20 mouse cellular contexts compared by ENCODE assay signal in genomic region chr11:98285368-98285767, GRCm38 (mm10). TPM values are rescaled to one million over a fixed set of nuclear protein-coding genes. Genes with fewer than 3 reads are reported as not detected.
A peak's percentile ranks its signal among the peaks of the same experiment; 100 is the strongest.
DNase-seq lines count a peak whose midpoint lies in the region; ATAC-seq and TF ChIP-seq lines count a peak whose summit lies in the region.
"Had no signal": no experiment of that assay in that cellular context is flagged by ENCODE, and none has a peak within 500 bp of the region (broad histone marks: within the 10 kb centered on the region; RNA-seq: fewer than 3 reads in every experiment).

No protein-coding gene starts in this region.

- DNase-seq in midbrain, embryonic 11.5 days (ENCODE audit: low spot score, missing footprints): peak; percentile 87
- peak; percentile 39 for DNase-seq in brain, adult 2 months (ENCODE audit: low read depth, low spot score)
- no peak for DNase-seq in stomach, postnatal 0 days (ENCODE audit: low spot score)
- DNase-seq: cerebellum, postnatal 14 days; embryo, embryonic 11 days; gastrocnemius, postnatal 10 days; heart, adult 2 months; liver, embryonic 13.5 days; right cerebral cortex, postnatal 4 days; thymus, adult 18-20 months had no signal

- H3K4me2 ChIP-seq in hindbrain, embryonic 16.5 days (ENCODE audit: low read length): no peak overlapping the region
- no peak overlapping the region for H3K4me2 ChIP-seq in hindbrain, embryonic 12.5 days (replicated peaks)
- H3K4me2 ChIP-seq in midbrain, embryonic 11.5 days: no peak overlapping the region
- H3K4me2 ChIP-seq in midbrain, embryonic 13.5 days (replicated peaks): no peak overlapping the region
- H3K4me2 ChIP-seq in neural tube, embryonic 15.5 days: no peak overlapping the region
- no peak overlapping the region for H3K4me2 ChIP-seq in stomach, postnatal 0 days (replicated peaks; ENCODE audit: low read depth)
- H3K4me2 ChIP-seq: embryonic facial prominence, embryonic 15.5 days; kidney, embryonic 15.5 days; liver, embryonic 13.5 days; lung, embryonic 15.5 days had no signal

- no peaks in the 10 kb centered on the region for H3K27me3 ChIP-seq in hindbrain, embryonic 16.5 days (replicated peaks; ENCODE audit: control insufficient read depth, insufficient read depth, low read length)
- peaks cover 10% of the 10 kb centered on the region; the same call in 1 of the 2 replicates for H3K27me3 ChIP-seq in hindbrain, embryonic 12.5 days
- H3K27me3 ChIP-seq in midbrain, embryonic 11.5 days (ENCODE audit: control insufficient read depth, insufficient read depth, low read length): no peaks in the 10 kb centered on the region
- no peaks in the 10 kb centered on the region for H3K27me3 ChIP-seq in midbrain, embryonic 13.5 days
- H3K27me3 ChIP-seq in neural tube, embryonic 15.5 days (replicated peaks): no peaks in the 10 kb centered on the region
- no peaks in the 10 kb centered on the region for H3K27me3 ChIP-seq in stomach, postnatal 0 days (ENCODE audit: control insufficient read depth, insufficient read depth, low read length)
- H3K27me3 ChIP-seq: embryonic facial prominence, embryonic 15.5 days; lung, embryonic 15.5 days had no signal

- peaks cover 26% of the 10 kb centered on the region for H3K4me1 ChIP-seq in hindbrain, embryonic 16.5 days (ENCODE audit: control insufficient read depth, insufficient read depth, low read depth, low read length)
- H3K4me1 ChIP-seq in hindbrain, embryonic 12.5 days: peaks cover 18% of the 10 kb centered on the region
- H3K4me1 ChIP-seq in midbrain, embryonic 11.5 days (ENCODE audit: control insufficient read depth, insufficient read depth, low read length): no peaks in the 10 kb centered on the region; the same call in 1 of the 2 replicates
- H3K4me1 ChIP-seq in midbrain, embryonic 13.5 days (replicated peaks): peaks cover 47% of the 10 kb centered on the region
- H3K4me1 ChIP-seq in neural tube, embryonic 15.5 days: peaks cover 51% of the 10 kb centered on the region
- no peaks in the 10 kb centered on the region for H3K4me1 ChIP-seq in stomach, postnatal 0 days (replicated peaks; ENCODE audit: control insufficient read depth, insufficient read depth)

- no peak for ATAC-seq in hindbrain, embryonic 16.5 days
- ATAC-seq in hindbrain, embryonic 12.5 days (ENCODE audit: low FRiP score): no peak
- no peak for ATAC-seq in midbrain, embryonic 11.5 days (ENCODE audit: low FRiP score)
- ATAC-seq in midbrain, embryonic 13.5 days: no peak
- ATAC-seq in neural tube, embryonic 15.5 days (ENCODE audit: low FRiP score): no peak
- ATAC-seq in stomach, postnatal 0 days (ENCODE audit: low FRiP score, low TSS enrichment): no peak

- no peak overlapping the region for H3K9ac ChIP-seq in hindbrain, embryonic 16.5 days (ENCODE audit: low read depth, low read length)
- H3K9ac ChIP-seq in hindbrain, embryonic 12.5 days: no peak overlapping the region
- H3K9ac ChIP-seq in midbrain, embryonic 11.5 days (ENCODE audit: low read length): no peak overlapping the region
- no peak overlapping the region for H3K9ac ChIP-seq in midbrain, embryonic 13.5 days (replicated peaks)
- H3K9ac ChIP-seq in neural tube, embryonic 15.5 days (replicated peaks): no peak overlapping the region
- H3K9ac ChIP-seq in stomach, postnatal 0 days (ENCODE audit: low read length): no peak overlapping the region
- H3K9ac ChIP-seq: embryonic facial prominence, embryonic 15.5 days; kidney, embryonic 15.5 days; liver, embryonic 13.5 days; lung, embryonic 15.5 days had no signal

- no peaks in the 10 kb centered on the region for H3K36me3 ChIP-seq in hindbrain, embryonic 16.5 days (ENCODE audit: control insufficient read depth, insufficient read depth, low read length)
- peaks cover 3% of the 10 kb centered on the region; the same call in 1 of the 2 replicates for H3K36me3 ChIP-seq in hindbrain, embryonic 12.5 days
- H3K36me3 ChIP-seq in midbrain, embryonic 11.5 days (ENCODE audit: control insufficient read depth, insufficient read depth, low read length): no peaks in the 10 kb centered on the region
- 0 out of 2 replicates have a peak, but pooled peaks cover 3% of the 10 kb centered on the region for H3K36me3 ChIP-seq in midbrain, embryonic 13.5 days
- no peaks in the 10 kb centered on the region for H3K36me3 ChIP-seq in neural tube, embryonic 15.5 days
- H3K36me3 ChIP-seq in stomach, postnatal 0 days (ENCODE audit: control insufficient read depth, insufficient read depth, low read length): no peaks in the 10 kb centered on the region
- H3K36me3 ChIP-seq: limb, embryonic 10.5 days; liver, embryonic 13.5 days; lung, embryonic 15.5 days had no signal

- no peak for TF ChIP-seq EP300 in stomach, postnatal 0 days (optimal IDR thresholded peaks at IDR 0.05)

- WGBS in hindbrain, embryonic 16.5 days: 40% methylated on average over 2 of the region's 2 CpGs
- 49% methylated on average over 2 of the region's 2 CpGs for WGBS in hindbrain, embryonic 12.5 days
- WGBS in midbrain, embryonic 11.5 days: 40% methylated on average over 2 of the region's 2 CpGs
- 29% methylated on average over 2 of the region's 2 CpGs for WGBS in midbrain, embryonic 13.5 days
- WGBS in neural tube, embryonic 15.5 days: 43% methylated on average over 2 of the region's 2 CpGs
- WGBS in stomach, postnatal 0 days: 61% methylated on average over 2 of the region's 2 CpGs

- H3K9me3 ChIP-seq in hindbrain, embryonic 16.5 days (ENCODE audit: control insufficient read depth, low read length): no peaks in the 10 kb centered on the region
- no peaks in the 10 kb centered on the region for H3K9me3 ChIP-seq in hindbrain, embryonic 12.5 days (replicated peaks)
- no peaks in the 10 kb centered on the region for H3K9me3 ChIP-seq in midbrain, embryonic 11.5 days (ENCODE audit: control insufficient read depth, low read length)
- H3K9me3 ChIP-seq in midbrain, embryonic 13.5 days: no peaks in the 10 kb centered on the region
- no peaks in the 10 kb centered on the region for H3K9me3 ChIP-seq in neural tube, embryonic 15.5 days (replicated peaks)
- no peaks in the 10 kb centered on the region for H3K9me3 ChIP-seq in stomach, postnatal 0 days (ENCODE audit: control insufficient read depth, low read length)
- H3K9me3 ChIP-seq: embryonic facial prominence, embryonic 15.5 days; kidney, embryonic 15.5 days; limb, embryonic 10.5 days; liver, embryonic 13.5 days; lung, embryonic 15.5 days had no signal

- H3K4me3 ChIP-seq in hindbrain, embryonic 16.5 days (ENCODE audit: low read length): no peak overlapping the region
- no peak overlapping the region for H3K4me3 ChIP-seq in hindbrain, embryonic 12.5 days
- no peak overlapping the region for H3K4me3 ChIP-seq in midbrain, embryonic 11.5 days (ENCODE audit: low read depth, low read length)
- no peak overlapping the region for H3K4me3 ChIP-seq in midbrain, embryonic 13.5 days (replicated peaks)
- no peak overlapping the region for H3K4me3 ChIP-seq in neural tube, embryonic 15.5 days (replicated peaks)
- H3K4me3 ChIP-seq in stomach, postnatal 0 days (ENCODE audit: low read depth, low read length): no peak overlapping the region
- H3K4me3 ChIP-seq: embryonic facial prominence, embryonic 15.5 days; heart, adult 2 months; kidney, embryonic 15.5 days; limb, embryonic 10.5 days; liver, embryonic 13.5 days; lung, embryonic 15.5 days had no signal

- peak overlapping the region; percentile 79 for H3K27ac ChIP-seq in hindbrain, embryonic 16.5 days (ENCODE audit: low read depth, low read length)
- H3K27ac ChIP-seq in hindbrain, embryonic 12.5 days: no peak overlapping the region
- no peak overlapping the region for H3K27ac ChIP-seq in midbrain, embryonic 11.5 days (ENCODE audit: low read depth, low read length)
- H3K27ac ChIP-seq in midbrain, embryonic 13.5 days: no peak overlapping the region
- H3K27ac ChIP-seq in neural tube, embryonic 15.5 days (replicated peaks): peak overlapping the region; percentile 34; the same call in 1 of the 2 replicates
- H3K27ac ChIP-seq in stomach, postnatal 0 days (replicated peaks): no peak overlapping the region
- H3K27ac ChIP-seq: embryonic facial prominence, embryonic 15.5 days; heart, adult 2 months; kidney, embryonic 15.5 days; limb, embryonic 10.5 days; liver, embryonic 13.5 days; lung, embryonic 15.5 days had no signal

- TF ChIP-seq CTCF in stomach, postnatal 0 days (IDR thresholded peaks at IDR 0.05; ENCODE audit: low read depth): no peak

RNA-seq across cellular contexts. Expression of gene Neurod2, which starts 44.1 kb away (rescaled TPM):
- 22.9 and 23.4 TPM in 2 replicates for polyA plus RNA-seq in hindbrain, embryonic 16.5 days (2015; fragmentation: Nextera tagmentation; extraction: Ambion mirVana)
- 7.2 and 10.2 TPM in 2 replicates for polyA plus RNA-seq in hindbrain, embryonic 12.5 days (2016; fragmentation: Nextera tagmentation; extraction: Ambion mirVana)
- polyA plus RNA-seq in midbrain, embryonic 11.5 days (2014; fragmentation: Nextera tagmentation; extraction: Ambion mirVana): 0.15 and 0.17 TPM in 2 replicates
- polyA plus RNA-seq in midbrain, embryonic 13.5 days (2015; fragmentation: Nextera tagmentation; extraction: Ambion mirVana): 6.7 and 9.3 TPM in 2 replicates
- 13.7 and 16.3 TPM in 2 replicates for polyA plus RNA-seq in neural tube, embryonic 15.5 days (2015; fragmentation: Nextera tagmentation; extraction: Ambion mirVana)
- 0.02 and 0.08 TPM in 2 replicates for polyA plus RNA-seq in stomach, postnatal 0 days (2015; fragmentation: Nextera tagmentation; extraction: Ambion mirVana)
- polyA plus RNA-seq: C2C12; heart, adult 2 months; heart, embryonic 16.5 days; kidney, embryonic 15.5 days; limb, embryonic 10.5 days; liver, embryonic 13.5 days; lung, embryonic 15.5 days had no signal

Comparison
In these comparisons a context has a peak if more than half of its experiments do, and no peak if none do; other contexts are left out.
1. H3K27ac ChIP-seq: peak in hindbrain, embryonic 16.5 days (single experiment) and neural tube, embryonic 15.5 days (single experiment); none in hindbrain, embryonic 12.5 days (single experiment), midbrain, embryonic 11.5 days (single experiment), midbrain, embryonic 13.5 days (single experiment) and stomach, postnatal 0 days (single experiment).